Mouse (Mus musculus) thymus, adult 2 months (tissue): ENCODE results near the gene Itpripl1.

Experiments
- CTCF ChIP-seq: fragments of 200-500 bp; IDR thresholded peaks from 2 replicates; pipeline ENCODE4 v1.5.1; 2012; ENCODE audit warnings: mild to moderate bottlenecking, control low read depth, low read length, moderate library complexity, borderline replicate concordance; ENCODE audit not compliant: control insufficient read depth, poor library complexity, insufficient read depth; ENCODE audit errors: extremely low read depth
- POLR2A ChIP-seq: fragments of 200-500 bp; IDR thresholded peaks from 2 replicates; pipeline ENCODE4 v1.6.1; 2012; ENCODE audit warnings: mild to moderate bottlenecking, low read length, control low read depth, moderate library complexity; ENCODE audit not compliant: control insufficient read depth, poor library complexity, insufficient read depth; ENCODE audit errors: extremely low read depth

GRCm38 (mm10) chr2:127139094-127139493 is 4.1 kb downstream of the Itpripl1 start:
- no peak for TF ChIP-seq CTCF
- TF ChIP-seq POLR2A = no peak
